Mouse (Mus musculus): Measurements from ENCODE around the gene Nebl.
A peak's percentile ranks its signal among the peaks of the same experiment; 100 is the strongest.

Nebl gene

GRCm38 (mm10) chr2:17730957-17731830 is at the start of gene Nebl:
Gene Nebl, minus strand, starts transcription at chr2:17731464.
- DNase-seq (ENCODE audit: low spot score in 2 of 2), result peak; percentile 48 to 49

GRCm38 (mm10) chr2:17770246-17770825 is 39.1 kb upstream of the Nebl start:
- DNase-seq (ENCODE audit: low spot score in 2 of 2), result no peak

DNA sequence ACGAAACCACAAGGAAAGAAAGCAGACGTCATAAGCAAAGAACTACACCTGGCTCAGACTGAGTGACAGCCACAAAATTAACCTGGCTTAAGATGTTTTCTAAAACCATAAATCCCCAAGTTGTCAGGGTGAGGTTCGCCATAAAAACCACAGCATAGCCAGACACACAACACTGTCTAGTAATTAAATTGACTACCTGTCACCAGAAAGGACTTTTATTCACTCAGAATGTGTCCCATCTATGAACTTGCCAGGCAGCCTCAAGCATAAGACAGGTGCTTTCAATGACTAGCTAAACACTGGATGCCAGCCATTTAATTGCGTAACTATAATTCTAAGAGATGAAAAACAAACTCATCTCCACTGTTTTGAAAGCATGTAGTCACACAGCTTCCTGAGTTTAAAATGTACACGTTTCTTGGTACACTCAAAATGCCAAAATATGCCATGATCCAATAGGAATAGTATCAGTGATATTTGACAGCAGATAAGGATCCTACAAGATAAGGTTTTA is 38.0 kb upstream of the Nebl start:
- DNase-seq (ENCODE audit: low spot score in 2 of 2), result no peak

- no peak for DNase-seq (ENCODE audit: low spot score in 2 of 2)
Measured at GRCm38 (mm10) chr2:17756271-17756670, 25.0 kb upstream of the Nebl start.

DNA sequence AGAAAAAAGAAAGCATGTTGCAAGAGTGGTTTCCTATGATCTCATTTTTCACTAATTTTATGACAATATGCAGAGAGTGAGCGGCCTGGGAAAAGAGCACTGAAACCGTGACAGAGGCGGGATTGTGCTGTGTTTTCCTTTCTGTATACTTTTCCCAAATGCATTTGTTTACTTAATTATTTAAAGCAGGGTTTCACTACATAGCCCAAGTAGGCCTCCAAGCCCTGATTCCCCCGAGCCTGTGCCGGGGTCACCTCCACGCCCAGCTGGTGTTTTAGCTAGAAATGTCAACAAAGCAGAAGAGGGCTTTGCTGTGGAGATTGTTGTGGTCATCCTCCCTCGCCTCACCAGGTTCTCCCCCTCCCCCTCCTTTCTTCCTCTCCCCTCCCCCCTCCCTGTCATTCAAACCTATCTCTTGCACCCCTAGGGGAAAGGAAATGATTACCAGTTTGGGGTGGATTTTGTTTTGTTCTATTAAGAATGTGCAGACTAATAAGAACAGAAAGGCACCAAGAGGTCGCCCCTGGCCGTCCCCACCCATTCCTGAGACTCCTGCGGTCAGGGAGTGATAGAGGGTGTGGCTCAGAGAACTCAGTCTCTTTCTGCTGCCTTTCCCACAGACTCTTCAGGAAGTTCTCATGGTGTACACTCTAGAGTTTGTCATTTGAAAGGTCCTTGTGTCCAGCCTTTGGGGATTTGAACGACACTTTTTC is 10.9 kb upstream of the Nebl start:
- DNase-seq (ENCODE audit: low spot score in 2 of 2), result no peak

- no peak for DNase-seq (ENCODE audit: low spot score in 2 of 2)
Measured at GRCm38 (mm10) chr2:17741555-17741954, 10.3 kb upstream of the Nebl start.

DNA sequence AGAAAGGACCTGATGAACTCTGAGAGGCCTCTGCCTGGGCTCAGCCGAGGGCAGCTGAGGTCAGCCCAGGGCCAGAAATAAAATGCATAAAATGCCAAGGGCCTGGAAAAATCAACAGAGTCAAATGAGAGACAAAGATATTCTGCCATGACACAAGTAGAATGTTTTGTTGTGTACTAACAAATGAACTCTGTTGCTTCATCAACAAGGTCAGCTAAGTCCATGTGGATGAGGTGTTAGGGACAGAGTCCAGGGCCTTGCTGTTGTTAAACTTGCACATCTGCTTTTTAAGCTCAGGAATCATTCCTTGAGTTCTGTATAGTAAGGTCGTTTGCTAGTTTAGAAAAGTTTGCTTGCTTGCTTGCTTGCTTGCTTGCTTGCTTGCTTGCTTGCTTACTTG is 9.2 kb upstream of the Nebl start:
- DNase-seq (ENCODE audit: low spot score in 2 of 2), result no peak

DNA sequence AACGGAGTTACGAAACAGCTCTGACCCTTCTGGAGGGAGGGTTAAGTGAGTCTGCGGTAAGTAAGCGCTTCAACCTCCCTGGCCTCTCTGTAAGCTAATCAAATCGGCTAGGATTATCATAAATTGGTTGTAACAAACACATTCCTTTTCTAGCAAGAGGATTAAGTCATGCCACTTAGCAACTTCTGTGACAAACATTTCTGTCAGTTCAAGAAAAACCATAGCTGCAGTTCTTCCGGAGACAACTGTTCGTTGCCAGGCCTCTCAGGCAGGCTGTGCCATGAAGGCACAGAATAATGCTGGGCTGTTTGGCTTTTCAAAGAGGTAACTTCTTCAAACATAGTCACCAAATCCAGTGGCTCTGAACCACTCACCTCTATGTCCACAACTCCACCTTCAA is 946 bp upstream of the Nebl start:
- no peak for DNase-seq (ENCODE audit: low spot score in 2 of 2)

DNA sequence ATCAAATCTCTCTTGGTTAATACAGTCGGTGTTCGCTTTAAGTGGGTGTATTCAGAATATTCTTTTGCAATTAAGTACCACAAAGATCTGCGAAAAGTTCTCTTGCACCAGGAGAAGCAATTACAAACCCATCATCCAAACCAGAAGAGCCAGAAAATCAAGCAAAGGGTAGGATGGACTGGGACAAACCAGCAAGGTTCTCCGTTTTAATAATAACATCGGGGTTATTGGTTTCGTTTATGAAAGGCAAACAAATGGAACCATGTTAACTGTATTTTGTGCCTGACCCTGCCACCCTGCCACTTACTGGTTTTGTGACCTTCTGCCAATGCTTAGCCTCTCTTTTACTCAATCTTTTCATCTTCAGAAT is 552 bp upstream of the Nebl start:
- DNase-seq (ENCODE audit: low spot score in 2 of 2), result no peak

DNA sequence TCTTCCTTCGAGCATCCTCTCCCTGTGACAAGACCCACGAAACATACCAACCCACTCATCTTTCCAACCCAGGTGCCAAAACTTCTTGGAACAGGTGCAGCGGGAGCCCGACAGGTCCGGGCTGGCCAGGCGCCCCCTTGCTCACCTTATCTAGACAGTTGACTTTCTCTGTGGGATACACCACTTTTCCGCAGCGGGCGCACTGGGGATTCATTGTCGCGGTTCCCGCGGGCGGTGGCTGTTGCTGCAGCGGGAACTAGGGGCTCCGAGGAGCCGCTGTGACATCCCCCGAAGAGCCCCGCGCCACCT is 662 bp downstream of the Nebl start:
- peak in 1 of 2 experiments; percentile 41 for DNase-seq (ENCODE audit: low spot score in 2 of 2)

- DNase-seq (ENCODE audit: low spot score in 2 of 2), result peak in 1 of 2 experiments; percentile 33
Measured at GRCm38 (mm10) chr2:17729770-17730647, 1.3 kb downstream of the Nebl start.

DNA sequence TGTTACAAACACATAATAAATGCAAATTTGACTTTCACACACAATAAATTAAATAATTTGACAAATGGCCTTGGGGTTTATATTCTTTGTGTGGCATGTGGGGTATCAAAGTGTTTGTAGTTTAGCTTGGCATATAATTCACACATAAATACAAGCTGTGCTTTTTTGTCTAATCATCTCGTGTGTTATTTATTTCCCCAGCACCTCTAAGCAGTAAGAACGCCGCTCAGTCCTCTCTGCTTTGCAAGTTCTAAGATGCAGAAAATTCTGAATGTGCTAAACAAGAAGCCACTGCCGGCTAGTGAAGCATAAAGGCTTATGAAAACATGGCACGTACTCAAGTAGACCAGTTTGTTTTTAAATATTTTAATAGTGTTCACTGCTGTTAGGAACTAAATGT is 6.9 kb downstream of the Nebl start:
- DNase-seq (ENCODE audit: low spot score in 2 of 2), result no peak

DNA sequence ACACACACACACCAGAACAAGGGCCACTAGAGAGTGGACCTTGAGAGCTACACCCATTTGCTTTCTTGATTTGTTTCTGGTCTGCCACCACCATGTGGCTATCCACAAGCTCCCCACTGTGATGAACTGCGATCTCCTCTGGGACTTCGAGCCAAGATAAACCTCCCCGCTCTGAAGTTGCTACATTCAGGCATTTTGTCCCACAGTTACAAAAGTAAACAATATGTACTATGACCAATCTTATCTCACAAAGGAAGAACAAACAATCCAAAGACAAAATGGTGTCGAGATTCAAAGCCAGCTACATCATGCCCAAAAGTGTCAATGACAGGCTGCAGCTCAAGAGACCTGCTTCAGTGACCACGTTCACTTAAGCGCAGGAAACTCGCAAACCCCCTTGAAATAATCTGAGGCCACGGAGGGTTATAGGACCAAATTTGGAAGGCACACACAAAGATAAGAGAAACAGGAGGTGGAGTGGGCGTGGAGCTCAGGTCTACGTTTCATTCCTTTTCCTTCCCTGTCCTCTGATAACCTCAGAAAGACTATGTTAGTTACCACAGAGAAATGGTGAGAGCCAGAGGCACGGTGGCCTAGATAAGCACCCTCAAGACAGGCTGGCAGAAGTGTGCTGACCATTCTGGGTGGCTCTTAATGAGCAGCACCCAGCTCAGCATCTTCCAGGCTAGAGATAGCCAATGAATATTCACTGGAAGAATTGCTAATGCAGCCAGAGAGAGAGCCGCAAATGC is 7.8 kb downstream of the Nebl start:
- no peak for DNase-seq (ENCODE audit: low spot score in 2 of 2)

DNA sequence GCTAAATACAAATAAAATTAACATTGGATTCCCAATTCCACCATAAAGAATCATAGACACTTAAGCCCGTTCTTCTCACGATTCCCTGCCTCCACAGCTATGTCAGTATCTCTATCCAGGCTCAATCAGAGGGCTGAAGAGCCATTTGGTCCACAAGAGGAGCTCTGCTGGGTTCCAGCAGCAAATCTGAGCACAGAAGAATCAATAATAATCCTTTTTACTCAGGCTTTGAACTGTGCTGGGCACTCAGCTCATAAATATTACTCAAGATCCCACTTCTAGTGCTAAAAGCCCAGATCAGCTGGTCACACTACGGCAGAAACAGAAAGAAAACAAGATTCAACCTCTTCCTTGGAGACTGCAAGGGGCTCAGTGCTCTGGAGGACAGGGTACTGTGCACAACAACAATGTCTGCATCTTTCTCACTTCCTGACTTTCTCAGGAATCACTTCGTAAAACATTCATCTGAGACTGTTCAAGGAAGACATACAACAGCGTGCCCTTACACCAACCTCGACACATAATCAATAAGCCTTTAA is 10.0 kb downstream of the Nebl start:
- no peak for DNase-seq (ENCODE audit: low spot score in 2 of 2)

DNA sequence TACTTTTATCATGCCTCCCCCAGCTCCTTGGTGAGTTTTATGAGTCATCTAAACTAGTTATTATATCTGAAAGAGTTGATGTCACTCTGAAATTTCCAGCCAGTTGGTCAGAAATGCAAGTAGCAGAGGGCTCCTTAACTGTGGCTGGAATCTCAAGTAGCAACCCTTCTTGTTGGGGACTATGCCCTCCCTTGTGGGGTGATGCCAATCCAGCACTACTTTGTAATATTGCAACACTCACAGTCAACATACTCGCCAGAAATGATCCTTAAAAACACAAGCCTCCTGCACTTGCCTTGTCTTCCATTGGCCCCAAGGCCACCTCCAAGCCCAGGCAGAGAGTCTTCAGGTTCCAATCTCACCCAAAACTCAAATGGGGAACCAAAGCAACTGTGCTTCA is 13.0 kb downstream of the Nebl start:
- DNase-seq (ENCODE audit: low spot score in 2 of 2), result no peak

DNA sequence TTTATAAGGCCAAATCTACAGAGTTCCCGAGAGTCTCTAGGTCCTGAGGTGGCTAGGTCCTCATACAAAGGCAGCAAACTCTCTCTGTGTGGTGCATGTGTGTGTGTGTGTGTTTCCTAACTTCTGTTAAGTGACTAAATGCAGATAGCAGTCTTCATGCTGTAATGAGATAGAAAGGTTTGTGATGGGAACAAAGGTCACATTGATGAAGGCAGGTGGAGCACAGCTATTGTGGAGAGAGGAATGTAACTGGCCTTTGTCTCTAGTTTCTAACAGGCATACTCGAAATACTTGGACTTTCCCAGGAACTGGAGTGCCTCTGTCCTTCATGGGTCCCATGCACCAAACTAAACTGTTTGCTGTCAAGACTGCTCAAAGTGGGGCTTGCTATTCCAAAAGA is 14.1 kb downstream of the Nebl start:
- DNase-seq (ENCODE audit: low spot score in 2 of 2), result no peak

GRCm38 (mm10) chr2:17715149-17715767 is 16.0 kb downstream of the Nebl start:
- DNase-seq (ENCODE audit: low spot score in 2 of 2), result no peak

- no peak for DNase-seq (ENCODE audit: low spot score in 2 of 2)
Measured at GRCm38 (mm10) chr2:17714661-17715060, 16.6 kb downstream of the Nebl start.

DNA sequence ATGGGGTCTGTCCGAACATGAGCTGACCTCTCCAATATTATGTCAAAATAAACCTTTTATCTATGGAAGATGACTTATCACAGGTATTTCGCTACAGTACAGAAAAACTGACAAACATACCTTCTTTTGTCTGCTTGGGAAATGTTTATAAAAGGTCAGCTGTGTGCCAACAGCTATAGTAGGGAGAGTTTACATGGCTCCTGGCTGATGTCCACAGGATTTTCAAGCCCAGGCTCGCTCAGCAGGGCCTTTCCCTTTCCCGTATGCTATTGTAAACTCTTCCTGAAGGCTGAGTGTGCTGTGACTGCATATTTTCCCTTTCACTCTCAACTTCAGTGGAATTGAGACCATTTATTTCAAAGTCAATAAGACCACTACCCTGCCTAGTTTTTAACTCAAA is 17.1 kb downstream of the Nebl start:
- DNase-seq (ENCODE audit: low spot score in 2 of 2), result no peak

GRCm38 (mm10) chr2:17711216-17711615 is 20.0 kb downstream of the Nebl start:
- DNase-seq (ENCODE audit: low spot score in 2 of 2), result no peak
